Mouse (Mus musculus): ENCODE measurements at regions not wholly inside any gene's neighbourhood (a gene's known extent, or its start where the extent isn't known, plus 50 kb on each side); places are given as distances from the start of the nearest gene placed in this dataset.
"Not testable (repeated sequence)": the region's sequence is repeated elsewhere in the genome, so short reads cannot be mapped to it uniquely, and the experiment has no call there.

DNA sequence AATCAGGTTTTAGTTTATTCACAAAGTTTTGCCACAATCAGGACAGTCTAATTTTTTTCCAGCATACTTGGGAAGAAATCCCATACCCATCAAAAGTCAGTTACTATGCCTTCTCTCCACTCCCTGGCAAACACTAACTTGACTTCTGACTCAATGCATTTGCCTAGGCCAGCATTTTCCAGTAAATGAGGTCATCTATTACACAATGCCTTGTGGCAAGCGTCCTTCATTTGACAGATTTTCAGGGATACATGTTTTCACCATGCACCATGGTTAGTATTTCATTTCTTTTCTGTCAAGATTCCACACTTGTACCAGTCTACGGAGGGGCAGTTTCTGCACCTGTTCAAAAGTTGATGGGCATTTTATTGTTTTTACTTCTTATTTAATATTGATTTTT is 88.4 kb upstream of the Slc2a12 start:
- not testable (repeated sequence) for DNase-seq

DNA sequence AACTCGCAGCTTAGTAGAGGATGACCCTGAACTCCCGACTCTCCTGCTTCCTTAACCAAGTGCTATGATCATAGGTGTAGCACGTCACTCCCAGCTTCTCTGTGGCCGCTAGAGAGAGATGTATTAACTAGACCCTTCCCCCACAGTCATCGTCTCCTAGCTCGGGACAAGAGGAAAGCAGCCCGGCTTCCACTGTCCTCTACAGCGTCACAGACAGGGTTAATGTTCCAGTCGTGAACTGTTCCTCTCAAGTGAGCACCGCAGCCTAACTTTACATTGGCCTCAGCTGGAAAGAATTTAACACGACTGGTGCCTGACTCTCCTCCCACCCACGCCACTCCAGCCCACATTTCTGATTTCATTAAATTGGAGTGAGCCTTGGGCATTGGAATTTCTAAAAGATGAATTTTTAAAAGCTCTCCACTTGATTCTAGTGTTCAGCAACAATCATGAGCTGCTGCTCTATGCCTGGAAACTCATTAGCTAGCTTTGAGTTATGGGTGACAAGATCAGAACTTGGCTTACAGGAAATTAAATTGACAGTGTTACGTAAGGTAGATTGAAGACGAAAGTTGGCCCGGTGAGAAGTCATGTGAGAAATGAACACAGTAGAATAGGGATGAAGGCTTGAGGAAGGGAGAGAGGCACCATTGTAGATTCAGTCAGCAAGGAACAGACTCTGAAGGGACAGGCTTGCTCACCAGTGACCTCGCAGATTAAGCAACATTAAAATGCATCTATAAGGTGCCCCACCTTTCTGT is 75.4 kb upstream of the Slc2a12 start:
- DNase-seq, result not testable (repeated sequence)

DNA sequence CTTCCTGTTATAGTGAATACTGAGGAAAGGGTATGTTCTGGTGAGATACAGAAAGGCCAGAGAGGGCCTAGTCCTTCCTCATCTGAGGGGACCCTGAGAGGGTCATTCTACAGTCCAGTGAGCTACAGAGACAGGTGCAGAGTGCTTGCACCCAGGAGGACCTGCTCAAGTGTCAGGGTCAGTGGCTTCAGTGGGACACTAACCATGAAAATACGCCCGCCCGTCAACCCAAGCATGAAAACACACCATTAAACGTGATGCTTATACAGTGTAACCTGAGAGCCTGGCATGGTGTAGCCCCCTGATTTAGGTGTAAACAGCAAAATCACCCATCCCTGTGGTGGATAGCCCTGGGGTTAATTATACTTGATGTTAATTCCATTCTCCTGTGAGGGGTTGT is 70.8 kb upstream of the Slc2a12 start:
- not testable (repeated sequence) for DNase-seq

DNA sequence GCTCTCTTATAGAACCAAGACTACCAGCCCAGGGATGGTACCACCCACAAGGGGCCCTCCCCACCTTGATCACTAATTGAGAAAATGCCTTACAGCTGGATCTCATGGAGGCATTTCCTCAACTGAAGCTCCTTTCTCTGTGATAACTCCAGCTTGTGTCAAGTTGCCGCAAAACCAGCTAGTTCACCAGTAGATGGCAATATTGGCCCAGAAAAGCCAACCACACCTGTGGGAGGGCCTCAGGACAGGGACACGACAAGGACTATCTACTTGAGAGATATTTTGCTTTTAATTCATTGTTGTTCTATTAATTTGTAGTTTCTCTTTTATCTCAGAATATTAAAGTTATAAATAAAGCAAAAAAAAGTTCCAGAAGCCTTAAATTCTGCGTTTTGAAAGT is 65.4 kb upstream of the Slc2a12 start:
- DNase-seq, result peak; percentile 29

DNA sequence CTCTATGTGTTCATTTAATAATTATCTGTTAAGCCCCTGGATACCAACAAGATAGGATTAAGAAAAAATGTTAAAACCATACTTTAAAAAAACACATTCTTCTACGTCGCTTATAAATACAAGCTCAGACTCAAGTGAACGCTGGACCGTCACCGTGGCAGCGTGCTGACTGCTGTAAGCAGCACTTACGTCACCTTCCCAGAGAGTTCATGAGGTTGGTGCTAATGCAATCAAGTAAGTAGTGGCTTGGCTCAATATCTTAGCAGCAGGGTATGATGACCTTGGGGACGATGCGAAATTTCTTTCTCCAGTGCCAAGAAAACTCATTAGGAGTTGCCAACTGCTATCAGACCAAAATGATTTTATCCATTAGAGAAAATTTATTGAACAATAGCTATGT is 63.5 kb upstream of the Slc2a12 start:
- DNase-seq, result not testable (repeated sequence)

GRCm38 (mm10) chr10:22583306-22583705 is 61.5 kb upstream of the Slc2a12 start:
- DNase-seq, result not testable (repeated sequence)

DNA sequence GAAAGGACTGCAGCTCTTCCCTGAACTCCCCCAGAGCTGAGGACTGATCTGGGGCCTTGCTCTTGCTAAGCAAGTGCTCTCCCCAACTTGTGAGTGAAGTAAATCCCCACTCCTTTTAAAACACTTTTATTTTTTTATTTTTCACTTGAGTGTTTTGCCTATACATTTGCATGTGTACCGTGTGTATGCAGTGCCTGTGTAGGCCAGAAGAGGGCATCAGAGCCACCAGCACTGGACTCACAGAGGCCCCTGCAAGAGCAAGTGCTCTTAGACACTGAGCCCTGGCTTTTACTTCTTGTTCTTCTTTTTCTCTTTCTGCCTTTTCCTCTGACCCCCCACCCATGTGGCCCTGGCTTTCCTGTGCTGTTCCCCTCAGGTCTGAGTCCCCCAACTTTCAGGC is 56.2 kb upstream of the Slc2a12 start:
- not testable (repeated sequence) for DNase-seq

GRCm38 (mm10) chr10:22591664-22592063 is 53.1 kb upstream of the Slc2a12 start:
- not testable (repeated sequence) for DNase-seq

- not testable (repeated sequence) for DNase-seq
Observed at GRCm38 (mm10) chr10:22592189-22592603, 52.6 kb upstream of the Slc2a12 start.

DNA sequence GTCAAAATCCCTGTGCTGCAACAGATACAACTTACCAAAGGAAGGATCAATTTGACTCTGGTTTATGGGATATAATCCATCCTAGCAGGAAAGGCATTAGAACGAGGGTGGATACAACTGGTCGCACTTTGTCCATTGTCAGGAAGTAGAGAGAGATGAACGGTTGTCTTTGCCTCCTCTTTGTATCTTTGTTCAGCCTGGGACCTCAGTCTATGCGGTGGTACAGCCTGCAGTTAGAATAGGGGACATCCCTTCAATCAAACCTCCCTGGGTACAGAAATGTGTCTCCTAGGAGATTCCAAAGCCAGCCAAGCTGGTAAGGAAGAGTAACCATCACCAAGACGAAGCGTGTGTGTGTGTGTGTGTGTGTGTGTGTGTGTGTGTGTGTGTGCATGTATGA is 52.1 kb upstream of the Slc2a12 start:
- not testable (repeated sequence) for DNase-seq
